Mouse (Mus musculus): ENCODE data around the gene Hdac9.
A peak's percentile ranks its signal among the peaks of the same experiment; 100 is the strongest.

Gene Hdac9

GRCm38 (mm10) chr12:34697981-34698380 is 218.9 kb downstream of the Hdac9 start:
- DNase-seq (ENCODE audit: low read depth, low spot score), result no peak

- DNase-seq (ENCODE audit: low read depth, low spot score), result no peak
These were observed 220.2 kb downstream of the Hdac9 start for GRCm38 (mm10) chr12:34696736-34697135.

GRCm38 (mm10) chr12:34688941-34689340 is 228.0 kb downstream of the Hdac9 start:
- no peak for DNase-seq (ENCODE audit: low read depth, low spot score)

- DNase-seq (ENCODE audit: low read depth, low spot score), result no peak
These were observed 233.5 kb downstream of the Hdac9 start for GRCm38 (mm10) chr12:34683375-34683774.

- DNase-seq (ENCODE audit: low read depth, low spot score), result peak; percentile 3
These were observed 234.2 kb downstream of the Hdac9 start for GRCm38 (mm10) chr12:34682657-34683056.

GRCm38 (mm10) chr12:34680576-34680975 is 236.3 kb downstream of the Hdac9 start:
- DNase-seq (ENCODE audit: low read depth, low spot score), result no peak

- no peak for DNase-seq (ENCODE audit: low read depth, low spot score)
These were observed 239.8 kb downstream of the Hdac9 start for GRCm38 (mm10) chr12:34677110-34677509.

GRCm38 (mm10) chr12:34674235-34674634 is 242.7 kb downstream of the Hdac9 start:
- no peak for DNase-seq (ENCODE audit: low read depth, low spot score)

- no peak for DNase-seq (ENCODE audit: low read depth, low spot score)
These were observed 243.4 kb downstream of the Hdac9 start for GRCm38 (mm10) chr12:34673539-34673938.

- peak; percentile 66 for DNase-seq (ENCODE audit: low read depth, low spot score)
These were observed 252.1 kb downstream of the Hdac9 start for GRCm38 (mm10) chr12:34664758-34665157.

GRCm38 (mm10) chr12:34661378-34661777 is 255.5 kb downstream of the Hdac9 start:
- no peak for DNase-seq (ENCODE audit: low read depth, low spot score)

- DNase-seq (ENCODE audit: low read depth, low spot score), result no peak
These were observed 256.9 kb downstream of the Hdac9 start for GRCm38 (mm10) chr12:34660027-34660426.

GRCm38 (mm10) chr12:34658568-34658967 is 258.3 kb downstream of the Hdac9 start:
- DNase-seq (ENCODE audit: low read depth, low spot score), result no peak

GRCm38 (mm10) chr12:34658119-34658518 is 258.8 kb downstream of the Hdac9 start:
- DNase-seq (ENCODE audit: low read depth, low spot score), result peak; percentile 15

GRCm38 (mm10) chr12:34653615-34654014 is 263.3 kb downstream of the Hdac9 start:
- no peak for DNase-seq (ENCODE audit: low read depth, low spot score)

GRCm38 (mm10) chr12:34648753-34649152 is 268.1 kb downstream of the Hdac9 start:
- no peak for DNase-seq (ENCODE audit: low read depth, low spot score)

GRCm38 (mm10) chr12:34641705-34642259 is 275.1 kb downstream of the Hdac9 start:
- no peak for DNase-seq (ENCODE audit: low read depth, low spot score)

GRCm38 (mm10) chr12:34637238-34638124 is 279.4 kb downstream of the Hdac9 start:
- no peak for DNase-seq (ENCODE audit: low read depth, low spot score)

GRCm38 (mm10) chr12:34619101-34619500 is 297.8 kb downstream of the Hdac9 start:
- DNase-seq (ENCODE audit: low read depth, low spot score), result no peak

- no peak for DNase-seq (ENCODE audit: low read depth, low spot score)
These were observed 298.6 kb downstream of the Hdac9 start for GRCm38 (mm10) chr12:34618321-34618720.

- DNase-seq (ENCODE audit: low read depth, low spot score), result no peak
These were observed 299.1 kb downstream of the Hdac9 start for GRCm38 (mm10) chr12:34617836-34618235.

- DNase-seq (ENCODE audit: low read depth, low spot score), result no peak
These were observed 302.1 kb downstream of the Hdac9 start for GRCm38 (mm10) chr12:34614796-34615195.

GRCm38 (mm10) chr12:34612511-34612910 is 304.4 kb downstream of the Hdac9 start:
- no peak for DNase-seq (ENCODE audit: low read depth, low spot score)
